Mouse (Mus musculus) hindbrain, postnatal 0 days (tissue): ENCODE measurements at regions not wholly inside any gene's neighbourhood (a gene's known extent, or its start where the extent isn't known, plus 50 kb on each side); places are given as distances from the start of the nearest gene placed in this dataset.

Experiments
- ATAC-seq: fragments of 200-750 bp; cut with Nextera tagmentation; 2 replicates; pipeline ENCODE4 v1.8.0; 2017; ENCODE audit warnings: mild to moderate bottlenecking, moderate TSS enrichment, moderate library complexity
- DNase-seq: peaks from one replicate; pipeline ENCODE4 v3.0.0-alpha.2; 2015; ENCODE audit warnings: low spot score
- H3K27ac ChIP-seq: fragments of 300-500 bp; sonication (generic); 2 replicates; pipeline ENCODE4 v1.5.1; 2014; ENCODE audit warnings: mild to moderate bottlenecking
- H3K27me3 ChIP-seq: fragments of 300-500 bp; sonication (generic); 2 replicates; pipeline ENCODE4 v1.6.1; 2014; ENCODE audit warnings: low read length, mixed read lengths; ENCODE audit not compliant: insufficient read depth
- H3K36me3 ChIP-seq: fragments of 300-500 bp; sonication (generic); 2 replicates; pipeline ENCODE4 v1.6.1; 2014; ENCODE audit warnings: low read length, mixed read lengths; ENCODE audit not compliant: insufficient read depth
- H3K4me1 ChIP-seq: fragments of 300-500 bp; sonication (generic); 2 replicates; pipeline ENCODE4 v1.6.1; 2014; ENCODE audit warnings: antibody characterized with exemption, low read length, mixed read lengths; ENCODE audit not compliant: insufficient read depth
- H3K4me2 ChIP-seq: fragments of 300-500 bp; sonication (generic); 2 replicates; pipeline ENCODE4 v1.6.1; 2014; ENCODE audit warnings: low read depth, mild to moderate bottlenecking, low read length, moderate library complexity, mixed read lengths
- H3K4me3 ChIP-seq: fragments of 300-500 bp; sonication (generic); 2 replicates; pipeline ENCODE4 v1.5.1; 2014; ENCODE audit warnings: low read length
- H3K9ac ChIP-seq: fragments of 300-500 bp; sonication (generic); replicated peaks from 2 replicates; pipeline ENCODE4 v1.6.1; 2014; ENCODE audit warnings: mild to moderate bottlenecking, low read length, moderate library complexity, mixed read lengths
- H3K9me3 ChIP-seq: fragments of 300-500 bp; sonication (generic); 2 replicates; pipeline ENCODE4 v1.6.1; 2016; ENCODE audit warnings: low read length, mixed read lengths
- CTCF ChIP-seq: IDR thresholded peaks from 2 replicates; pipeline ENCODE4 v1.5.1; 2016; ENCODE audit warnings: antibody characterized with exemption, control low read depth, low read depth
- WGBS: fragments of 180-500 bp; shearing (Covaris S2); extraction: QIAGEN DNeasy Blood & Tissue Kit; methylation state at CpG from one replicate; pipeline ENCODE4 v1.1.7; 2014; 5-methylcytosine and 5-hydroxymethylcytosine counted together

DNA sequence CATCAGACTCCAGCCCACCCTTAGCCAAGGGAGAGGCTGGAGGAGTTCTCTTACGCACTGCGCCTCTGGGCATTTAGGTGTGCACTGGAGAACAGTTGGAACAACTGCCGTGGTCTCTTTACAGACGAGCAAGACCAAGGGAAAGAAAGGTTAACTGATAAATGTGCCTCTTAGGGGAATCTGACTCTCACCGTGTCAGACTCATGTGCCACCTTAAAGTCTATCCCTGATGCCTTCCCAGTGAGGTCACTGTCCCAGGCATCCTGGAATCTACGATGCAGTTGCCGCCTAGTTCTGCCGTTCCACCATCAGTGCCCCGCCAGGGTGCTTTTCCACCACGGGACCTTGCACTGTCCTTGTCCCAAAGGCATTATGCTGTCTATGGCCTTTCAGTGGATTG is 339.7 kb upstream of the Adgrl2 start:
- Histone ChIP-seq H3K4me1 (no peaks in the 10 kb centered on the region), H3K27me3 (no peaks in the 10 kb centered on the region), H3K4me3 (no peak overlapping the region), H3K36me3 (no peaks in the 10 kb centered on the region), H3K27ac (no peak overlapping the region), H3K9me3 (no peaks in the 10 kb centered on the region), H3K4me2 (no peak overlapping the region), H3K9ac (no peak overlapping the region)
- no peak for ATAC-seq
- TF ChIP-seq CTCF = no peak
- no peak for DNase-seq
- 91% methylated on average over 10 of the region's 10 CpGs for WGBS

DNA sequence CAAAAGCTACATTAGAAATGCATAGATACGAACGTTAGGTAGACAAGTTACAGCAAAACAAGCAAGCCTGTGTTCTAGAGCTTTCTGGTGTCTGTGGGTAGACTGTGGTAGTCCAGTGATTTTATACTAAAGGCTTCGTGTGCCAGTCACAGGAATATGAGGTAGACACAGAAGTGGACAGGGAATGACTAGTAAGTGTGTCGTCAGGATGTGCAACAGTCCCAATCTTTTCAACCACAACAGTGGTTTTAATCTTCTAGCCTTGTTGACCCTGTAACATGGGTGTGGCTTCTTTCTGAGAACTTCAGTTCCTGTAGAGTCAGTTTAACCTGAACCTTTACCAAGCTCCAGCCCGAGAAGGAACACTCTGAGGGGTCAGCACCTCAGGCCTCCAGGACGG is 339.3 kb upstream of the Adgrl2 start:
- Histone ChIP-seq H3K9me3 (no peaks in the 10 kb centered on the region), H3K4me1 (no peaks in the 10 kb centered on the region), H3K27ac (no peak overlapping the region), H3K4me2 (no peak overlapping the region), H3K36me3 (no peaks in the 10 kb centered on the region), H3K27me3 (no peaks in the 10 kb centered on the region), H3K4me3 (no peak overlapping the region), H3K9ac (no peak overlapping the region)
- ATAC-seq (no peak), DNase-seq (no peak)
- WGBS = 92% methylated on average over 6 of the region's 6 CpGs
- no peak for TF ChIP-seq CTCF

DNA sequence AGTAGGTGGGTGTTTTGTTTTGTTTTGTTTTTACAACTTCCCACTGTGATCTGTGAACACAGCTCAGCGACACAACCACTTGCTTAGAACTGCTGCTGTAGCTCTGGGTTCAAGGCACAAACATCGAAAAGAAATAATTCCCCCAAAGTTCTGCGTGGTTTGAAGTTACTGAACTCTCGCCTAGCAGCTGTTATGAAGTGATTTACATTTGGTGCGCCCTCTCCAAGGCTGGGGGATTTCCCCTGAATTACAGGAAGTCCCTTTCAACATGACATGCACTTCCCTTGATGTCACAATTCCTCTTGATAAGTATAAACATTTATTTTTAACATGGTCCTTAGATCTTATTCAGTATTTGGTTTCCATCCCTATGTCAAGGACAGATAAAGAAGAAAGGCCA is 336.3 kb upstream of the Adgrl2 start:
- Histone ChIP-seq H3K36me3 (no peaks in the 10 kb centered on the region), H3K27ac (no peak overlapping the region), H3K9me3 (no peaks in the 10 kb centered on the region), H3K4me3 (no peak overlapping the region), H3K27me3 (no peaks in the 10 kb centered on the region), H3K4me2 (no peak overlapping the region), H3K9ac (no peak overlapping the region), H3K4me1 (no peaks in the 10 kb centered on the region)
- TF ChIP-seq CTCF = no peak
- 68% methylated on average over 5 of the region's 5 CpGs for WGBS
- DNase-seq (no peak), ATAC-seq (no peak)

DNA sequence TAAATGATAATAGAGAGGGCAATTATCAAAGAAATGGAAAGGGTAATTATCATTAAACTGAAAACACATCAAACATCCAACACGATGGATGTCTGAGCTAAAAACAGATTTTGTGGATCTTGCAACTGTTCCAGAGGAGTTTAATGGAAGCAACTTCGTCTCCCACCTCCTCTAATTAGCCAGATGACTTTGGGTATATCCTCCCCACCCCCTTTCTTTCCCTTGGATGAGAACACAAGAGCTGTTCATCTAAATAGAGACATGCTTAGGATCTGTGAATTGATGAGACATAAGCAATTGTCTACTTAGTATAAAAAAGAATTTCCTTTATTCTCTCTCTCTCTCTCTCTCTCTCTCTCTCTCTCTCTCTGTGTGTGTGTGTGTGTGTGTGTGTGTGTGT is 333.7 kb upstream of the Adgrl2 start:
- no peak for DNase-seq
- 65% methylated on average over 2 of the region's 2 CpGs for WGBS
- Histone ChIP-seq H3K9ac (no peak overlapping the region), H3K4me2 (no peak overlapping the region), H3K27ac (no peak overlapping the region), H3K9me3 (no peaks in the 10 kb centered on the region), H3K4me1 (no peaks in the 10 kb centered on the region), H3K4me3 (no peak overlapping the region), H3K36me3 (no peaks in the 10 kb centered on the region), H3K27me3 (no peaks in the 10 kb centered on the region)
- ATAC-seq = no peak
- TF ChIP-seq CTCF = no peak

DNA sequence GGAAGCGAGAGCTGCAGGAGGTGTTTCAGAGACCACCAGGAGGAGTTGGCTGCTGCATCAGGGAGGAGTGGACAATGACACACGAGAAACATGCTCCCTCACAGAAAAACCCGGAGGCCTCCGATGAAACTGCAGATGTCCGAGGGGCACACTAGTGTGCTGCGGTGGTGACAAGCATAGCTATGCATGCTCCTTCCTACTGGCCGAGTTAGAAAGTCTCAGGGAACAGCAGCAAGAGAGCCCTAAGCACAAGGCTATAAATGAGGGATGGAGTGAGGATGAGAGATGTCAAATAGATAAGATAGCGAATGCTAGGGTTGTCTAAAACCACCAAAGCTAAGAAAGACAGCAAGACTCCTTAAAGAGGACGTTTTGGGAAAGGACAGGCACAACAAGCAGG is 328.4 kb upstream of the Adgrl2 start:
- Histone ChIP-seq H3K4me2 (no peak overlapping the region), H3K36me3 (no peaks in the 10 kb centered on the region), H3K9me3 (no peaks in the 10 kb centered on the region), H3K27ac (no peak overlapping the region), H3K4me1 (no peaks in the 10 kb centered on the region), H3K9ac (no peak overlapping the region), H3K27me3 (no peaks in the 10 kb centered on the region), H3K4me3 (no peak overlapping the region)
- 72% methylated on average over 9 of the region's 9 CpGs for WGBS
- DNase-seq (no peak), ATAC-seq (no peak)
- TF ChIP-seq CTCF = no peak

DNA sequence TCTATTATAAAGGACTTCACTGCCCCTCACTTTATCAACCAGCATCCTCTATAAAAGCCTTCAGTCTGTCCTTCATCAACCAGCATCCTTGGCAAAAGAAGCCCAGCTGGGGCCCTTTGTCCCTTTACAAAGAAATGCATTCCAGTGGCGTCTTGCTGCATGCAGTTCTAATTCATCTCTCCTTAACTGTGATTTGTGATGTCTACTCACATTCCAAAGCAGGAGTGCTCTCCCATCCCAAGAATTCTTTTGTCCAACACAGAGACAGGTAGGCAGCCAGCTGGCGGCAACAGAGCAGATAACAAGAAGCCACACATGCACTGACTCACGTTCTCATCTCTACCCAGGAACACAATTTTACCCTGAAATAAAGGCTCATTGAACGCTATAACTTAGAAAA is 323.9 kb upstream of the Adgrl2 start:
- 42% methylated on average over 4 of the region's 4 CpGs for WGBS
- H3K27ac ChIP-seq = no peak overlapping the region
- no peak for ATAC-seq

DNA sequence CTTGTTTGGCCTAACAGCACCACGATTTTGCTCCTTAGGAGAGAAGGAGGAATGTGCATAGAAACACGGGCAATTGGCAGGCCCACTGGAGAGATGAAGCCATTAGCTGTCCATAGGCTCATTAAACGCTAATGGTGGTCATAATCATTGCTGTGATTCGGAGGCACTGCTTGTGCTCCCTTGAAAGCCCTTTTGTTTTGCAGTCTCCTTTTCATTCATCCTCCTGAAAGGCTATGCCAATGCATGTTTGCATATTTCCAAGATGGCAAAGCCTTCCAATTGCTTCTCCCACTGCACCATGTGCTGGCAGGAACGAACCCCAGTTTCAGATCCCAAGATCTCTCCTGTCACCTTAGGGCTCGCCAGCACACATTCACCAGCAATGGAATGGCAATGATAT is 322.9 kb upstream of the Adgrl2 start:
- ATAC-seq = no peak
- Histone ChIP-seq H3K27ac (no peak overlapping the region), H3K4me1 (no peaks in the 10 kb centered on the region), H3K9me3 (no peaks in the 10 kb centered on the region), H3K36me3 (no peaks in the 10 kb centered on the region), H3K27me3 (no peaks in the 10 kb centered on the region), H3K4me2 (no peak overlapping the region), H3K9ac (no peak overlapping the region), H3K4me3 (no peak overlapping the region)
- WGBS = 38% methylated on average over 6 of the region's 6 CpGs
- DNase-seq = no peak
- no peak for TF ChIP-seq CTCF

More for the DNA sequence above, 323.9 kb upstream of the Adgrl2 start:
- Histone ChIP-seq H3K27me3 (no peaks in the 10 kb centered on the region), H3K9ac (no peak overlapping the region), H3K9me3 (no peaks in the 10 kb centered on the region), H3K4me1 (no peaks in the 10 kb centered on the region), H3K4me2 (no peak overlapping the region), H3K4me3 (no peak overlapping the region), H3K36me3 (no peaks in the 10 kb centered on the region)
- no peak for TF ChIP-seq CTCF
- no peak for DNase-seq

DNA sequence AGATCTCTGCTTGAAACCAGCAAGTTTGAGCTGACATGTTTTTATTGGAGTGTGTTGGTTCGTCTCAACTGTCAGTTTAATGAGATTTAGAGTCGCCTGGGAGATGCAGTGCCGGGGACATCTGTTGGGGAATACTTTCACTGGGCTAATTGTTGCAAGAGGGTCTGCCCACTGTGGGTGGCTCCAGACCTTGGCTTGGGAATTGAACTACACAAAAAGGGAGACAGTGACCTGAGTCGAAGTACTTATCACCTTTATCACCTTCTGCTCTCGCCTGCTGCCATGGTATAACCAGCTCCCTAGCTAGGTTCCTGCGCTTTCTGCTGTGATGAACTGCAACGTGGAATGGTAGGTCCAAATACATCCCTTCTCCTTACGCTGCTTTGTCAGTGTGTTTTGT is 321.2 kb upstream of the Adgrl2 start:
- ATAC-seq (no peak), DNase-seq (no peak)
- Histone ChIP-seq H3K36me3 (no peaks in the 10 kb centered on the region), H3K9me3 (no peaks in the 10 kb centered on the region), H3K4me1 (no peaks in the 10 kb centered on the region), H3K27ac (no peak overlapping the region), H3K4me2 (no peak overlapping the region), H3K9ac (no peak overlapping the region), H3K27me3 (no peaks in the 10 kb centered on the region), H3K4me3 (no peak overlapping the region)
- WGBS = 91% methylated on average over 8 of the region's 8 CpGs
- no peak for TF ChIP-seq CTCF
